Mouse (Mus musculus): ENCODE measurements around the gene Slc9a2. TPM values are rescaled to one million over a fixed set of nuclear protein-coding genes. Genes with fewer than 3 reads are reported as not detected.
"Not testable (repeated sequence)": the region's sequence is repeated elsewhere in the genome, so short reads cannot be mapped to it uniquely, and the experiment has no call there.

Gene Slc9a2
- polyA plus RNA-seq, 1 experiment from 2014 or later, result 0.07 TPM

DNA sequence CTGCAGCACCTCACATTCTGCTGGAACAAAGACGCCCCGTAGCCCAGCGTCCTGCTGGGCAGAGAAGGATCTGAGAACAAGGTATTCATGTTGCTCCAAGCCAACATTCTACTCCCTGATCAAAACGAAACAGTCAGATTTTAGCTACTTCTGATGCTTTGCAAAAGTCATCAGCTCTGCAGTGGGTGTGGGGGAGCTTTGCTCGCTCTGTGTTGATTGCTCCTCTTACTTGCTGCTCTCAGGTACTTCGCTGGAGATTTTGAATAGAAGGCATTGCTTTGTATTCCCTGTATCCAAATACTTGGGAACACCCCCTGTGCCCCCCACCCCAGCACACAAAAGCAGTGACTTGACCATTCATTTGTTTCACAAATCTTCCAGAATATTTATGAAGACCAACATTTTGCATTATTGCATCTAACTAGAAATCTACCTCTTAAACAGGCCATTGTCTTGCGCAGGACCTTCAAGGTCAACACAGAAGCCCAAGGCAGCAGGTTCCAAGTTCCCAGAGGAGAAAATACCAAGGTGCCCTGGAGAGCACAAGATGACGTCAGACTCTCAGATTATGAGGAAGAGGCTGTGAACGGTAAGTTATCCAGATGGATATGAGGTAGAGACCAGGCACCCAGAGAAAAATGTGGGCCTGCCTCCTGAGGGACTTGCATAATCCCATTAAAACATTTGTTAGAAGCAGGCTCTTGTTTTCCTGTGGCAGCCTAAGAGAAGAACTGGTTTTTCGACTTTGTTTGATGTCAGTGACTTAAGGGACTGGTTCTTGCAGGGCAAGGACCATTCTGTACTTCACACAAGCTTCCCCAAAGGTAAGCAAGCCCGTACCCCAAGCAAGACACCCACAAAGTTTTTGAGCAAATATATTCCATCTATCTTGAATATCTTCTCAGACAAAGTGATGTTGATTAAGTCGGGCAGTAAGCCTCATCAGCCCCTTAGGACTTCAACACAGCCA, 14.7 kb upstream of the Slc9a2 start:
- 26% methylated on average over 12 of the region's 12 CpGs for WGBS (ENCODE audit: insufficient replicate concordance)
- Histone ChIP-seq H3K27ac (replicated peaks) (no peak overlapping the region), H3K36me3 (replicated peaks) (no peaks in the 10 kb centered on the region), H3K9me3 (replicated peaks) (no peaks in the 10 kb centered on the region), H3K9ac (no peak overlapping the region), H3K27me3 (no peaks in the 10 kb centered on the region), H3K4me3 (replicated peaks) (no peak overlapping the region), H3K4me1 (replicated peaks) (no peaks in the 10 kb centered on the region), H3K4me2 (no peak overlapping the region)
- no peak for ATAC-seq (ENCODE audit: insufficient read depth)

GRCm38 (mm10) chr1:40667442-40667841, 12.9 kb upstream of the Slc9a2 start:
- H3K9ac ChIP-seq; H3K36me3 ChIP-seq (replicated peaks); H3K27me3 ChIP-seq; H3K4me2 ChIP-seq; H3K4me1 ChIP-seq (replicated peaks); H3K4me3 ChIP-seq (replicated peaks); H3K9me3 ChIP-seq (replicated peaks); ATAC-seq (ENCODE audit: insufficient read depth); H3K27ac ChIP-seq (replicated peaks): not testable (repeated sequence)
- 13% methylated on average over 3 of the region's 3 CpGs for WGBS (ENCODE audit: insufficient replicate concordance)

- Histone ChIP-seq H3K4me3 (replicated peaks) (no peak overlapping the region), H3K9me3 (replicated peaks) (no peaks in the 10 kb centered on the region), H3K27me3 (no peaks in the 10 kb centered on the region), H3K4me1 (replicated peaks) (no peaks in the 10 kb centered on the region), H3K36me3 (replicated peaks) (no peaks in the 10 kb centered on the region), H3K4me2 (no peak overlapping the region), H3K9ac (no peak overlapping the region), H3K27ac (replicated peaks) (no peak overlapping the region)
- WGBS (ENCODE audit: insufficient replicate concordance), result 50% methylated on average over 3 of the region's 3 CpGs
- no peak for ATAC-seq (ENCODE audit: insufficient read depth)
Measured at GRCm38 (mm10) chr1:40670025-40670424, 10.3 kb upstream of the Slc9a2 start.

GRCm38 (mm10) chr1:40671490-40671889, 8.9 kb upstream of the Slc9a2 start:
- no peaks in the 10 kb centered on the region for H3K9me3 ChIP-seq (replicated peaks)
- no peaks in the 10 kb centered on the region for H3K4me1 ChIP-seq (replicated peaks)
- no peaks in the 10 kb centered on the region for H3K36me3 ChIP-seq (replicated peaks)
- 78% methylated on average over 4 of the region's 4 CpGs for WGBS (ENCODE audit: insufficient replicate concordance)
- no peak for ATAC-seq (ENCODE audit: insufficient read depth)
- H3K4me2 ChIP-seq, result no peak overlapping the region
- no peak overlapping the region for H3K9ac ChIP-seq
- H3K27ac ChIP-seq (replicated peaks), result no peak overlapping the region
- H3K27me3 ChIP-seq, result no peaks in the 10 kb centered on the region
- H3K4me3 ChIP-seq (replicated peaks), result no peak overlapping the region

DNA sequence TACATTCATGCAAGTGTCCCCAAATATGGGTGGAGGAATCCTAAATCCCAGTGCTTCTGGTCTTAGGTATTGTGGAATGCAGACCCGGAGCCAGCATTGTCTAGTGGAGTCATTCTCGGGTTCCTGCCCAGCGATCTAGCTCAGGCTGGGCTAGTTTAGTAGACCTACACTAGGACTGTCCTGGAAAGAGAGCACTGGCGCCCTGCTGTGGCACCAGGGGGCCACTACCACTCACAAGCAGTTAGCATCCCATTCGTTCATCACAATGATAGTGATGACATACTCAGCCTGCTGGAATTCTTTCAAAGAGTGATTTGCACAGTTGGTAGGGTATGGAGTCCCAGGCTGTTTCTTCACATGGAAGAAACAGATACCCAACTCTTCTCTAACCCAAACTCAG, 3.1 kb upstream of the Slc9a2 start:
- H3K27me3 ChIP-seq, result peaks cover 51% of the 10 kb centered on the region
- 32% methylated on average over 5 of the region's 5 CpGs for WGBS (ENCODE audit: insufficient replicate concordance)
- H3K4me3 ChIP-seq (replicated peaks), result no peak overlapping the region
- peaks cover 14% of the 10 kb centered on the region; the same call in 1 of the 2 replicates for H3K4me1 ChIP-seq (replicated peaks)
- ATAC-seq (ENCODE audit: insufficient read depth), result no peak
- no peak overlapping the region for H3K9ac ChIP-seq
- H3K36me3 ChIP-seq (replicated peaks), result no peaks in the 10 kb centered on the region
- H3K4me2 ChIP-seq, result no peak overlapping the region
- H3K27ac ChIP-seq (replicated peaks), result no peak overlapping the region
- H3K9me3 ChIP-seq (replicated peaks), result no peaks in the 10 kb centered on the region

- no peak overlapping the region for H3K27ac ChIP-seq (replicated peaks)
- H3K9me3 ChIP-seq (replicated peaks), result no peaks in the 10 kb centered on the region
- peaks cover 14% of the 10 kb centered on the region; the same call in 1 of the 2 replicates for H3K4me1 ChIP-seq (replicated peaks)
- peaks cover 73% of the 10 kb centered on the region for H3K27me3 ChIP-seq
- H3K36me3 ChIP-seq (replicated peaks), result no peaks in the 10 kb centered on the region
- no peak overlapping the region for H3K9ac ChIP-seq
- peak overlapping the region; percentile 73 for H3K4me2 ChIP-seq
- under 1% methylated on average over 72 of the region's 90 CpGs for WGBS (ENCODE audit: insufficient replicate concordance)
- ATAC-seq (ENCODE audit: insufficient read depth), result no peak
- peak overlapping the region; percentile 51 for H3K4me3 ChIP-seq (replicated peaks)
Measured at GRCm38 (mm10) chr1:40680868-40681698, 709 bp downstream of the Slc9a2 start.

- Histone ChIP-seq H3K9me3 (replicated peaks) (no peaks in the 10 kb centered on the region), H3K4me2 (peak overlapping the region; percentile 73), H3K27ac (replicated peaks) (no peak overlapping the region), H3K36me3 (replicated peaks) (no peaks in the 10 kb centered on the region), H3K27me3 (peaks cover 73% of the 10 kb centered on the region), H3K4me3 (replicated peaks) (peak overlapping the region; percentile 51), H3K9ac (no peak overlapping the region), H3K4me1 (replicated peaks) (peaks cover 14% of the 10 kb centered on the region; the same call in 1 of the 2 replicates)
- ATAC-seq (ENCODE audit: insufficient read depth), result no peak
- WGBS (ENCODE audit: insufficient replicate concordance), result 3% methylated on average over 44 of the region's 44 CpGs
Measured at GRCm38 (mm10) chr1:40681699-40682510, 1.5 kb downstream of the Slc9a2 start.

- WGBS (ENCODE audit: insufficient replicate concordance), result 73% methylated on average over 13 of the region's 13 CpGs
Measured at GRCm38 (mm10) chr1:40694296-40694695, 13.9 kb downstream of the Slc9a2 start.

DNA sequence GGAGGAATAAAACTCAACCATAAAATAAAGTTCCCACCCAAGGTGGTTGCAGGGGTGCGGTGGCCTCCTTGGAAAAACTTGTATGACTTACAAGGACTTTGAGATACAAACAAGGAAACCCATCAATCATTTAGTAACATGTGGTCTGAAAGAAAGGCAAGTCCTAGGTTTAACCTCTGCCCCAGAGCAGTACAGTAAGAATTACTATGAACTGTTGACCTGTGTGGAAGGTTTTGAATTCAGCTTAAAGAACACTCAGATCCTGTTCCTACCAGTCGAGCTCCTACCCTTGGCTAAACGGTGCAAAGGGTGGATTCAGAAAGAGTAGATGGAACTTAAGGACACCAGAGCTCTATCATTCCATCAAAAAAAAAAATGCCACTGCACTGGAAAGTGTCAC, 16.1 kb downstream of the Slc9a2 start:
- Histone ChIP-seq H3K9me3 (replicated peaks) (no peaks in the 10 kb centered on the region), H3K27me3 (no peaks in the 10 kb centered on the region), H3K9ac (no peak overlapping the region), H3K4me2 (no peak overlapping the region), H3K36me3 (replicated peaks) (no peaks in the 10 kb centered on the region), H3K4me3 (replicated peaks) (no peak overlapping the region), H3K27ac (replicated peaks) (no peak overlapping the region), H3K4me1 (replicated peaks) (no peaks in the 10 kb centered on the region)
- 68% methylated on average over 3 of the region's 3 CpGs for WGBS (ENCODE audit: insufficient replicate concordance)
- ATAC-seq (ENCODE audit: insufficient read depth), result no peak

More at GRCm38 (mm10) chr1:40694296-40694695, 13.9 kb downstream of the Slc9a2 start:
- Histone ChIP-seq H3K9me3 (replicated peaks) (no peaks in the 10 kb centered on the region), H3K4me2 (no peak overlapping the region), H3K27ac (replicated peaks) (no peak overlapping the region), H3K36me3 (replicated peaks) (no peaks in the 10 kb centered on the region), H3K9ac (no peak overlapping the region), H3K4me3 (replicated peaks) (no peak overlapping the region), H3K4me1 (replicated peaks) (no peaks in the 10 kb centered on the region), H3K27me3 (no peaks in the 10 kb centered on the region)
- no peak for ATAC-seq (ENCODE audit: insufficient read depth)

- no peak for ATAC-seq (ENCODE audit: insufficient read depth)
- Histone ChIP-seq H3K4me2 (no peak overlapping the region), H3K27me3 (no peaks in the 10 kb centered on the region), H3K27ac (replicated peaks) (no peak overlapping the region), H3K9ac (no peak overlapping the region), H3K9me3 (replicated peaks) (no peaks in the 10 kb centered on the region), H3K36me3 (replicated peaks) (no peaks in the 10 kb centered on the region), H3K4me1 (replicated peaks) (no peaks in the 10 kb centered on the region), H3K4me3 (replicated peaks) (no peak overlapping the region)
- WGBS (ENCODE audit: insufficient replicate concordance), result 54% methylated on average over 4 of the region's 4 CpGs
Measured at GRCm38 (mm10) chr1:40705099-40705498, 24.7 kb downstream of the Slc9a2 start.
